Comparison of ENCODE assay signal across 8 mouse cellular contexts in genomic region chr7:111157287-111157686, GRCm38 (mm10).
DNase-seq lines count a peak whose midpoint lies in the region; ATAC-seq lines count a peak whose summit lies in the region.

No protein-coding gene starts in this region.

- WGBS in embryonic facial prominence, embryonic 13.5 days, result 7% methylated on average over 6 of the region's 6 CpGs
- WGBS in heart, embryonic 10.5 days, result 32% methylated on average over 6 of the region's 6 CpGs

- DNase-seq in thymus, postnatal 4 days, result peak; percentile 13
- no peak for DNase-seq in thymus, postnatal 36 days
- DNase-seq in heart, embryonic 10.5 days (ENCODE audit: low spot score), result no peak
- DNase-seq in kidney, postnatal 14 days, result peak; percentile 57
- DNase-seq in lung, postnatal 10 days, result peak; percentile 59
- DNase-seq in testis, postnatal 10 days (ENCODE audit: low spot score), result peak; percentile 74
- no peak for DNase-seq in spleen, postnatal 4 days (ENCODE audit: low spot score in 2 of 2)

- H3K4me1 ChIP-seq in embryonic facial prominence, embryonic 13.5 days, result peaks cover 31% of the 10 kb centered on the region
- H3K4me1 ChIP-seq in heart, embryonic 10.5 days, result peaks cover 25% of the 10 kb centered on the region

- no peaks in the 10 kb centered on the region for H3K36me3 ChIP-seq in embryonic facial prominence, embryonic 13.5 days
- no peaks in the 10 kb centered on the region for H3K36me3 ChIP-seq in heart, embryonic 10.5 days

- no peaks in the 10 kb centered on the region for H3K9me3 ChIP-seq in embryonic facial prominence, embryonic 13.5 days
- H3K9me3 ChIP-seq in heart, embryonic 10.5 days, result no peaks in the 10 kb centered on the region

- H3K27me3 ChIP-seq in embryonic facial prominence, embryonic 13.5 days, result no peaks in the 10 kb centered on the region
- no peaks in the 10 kb centered on the region for H3K27me3 ChIP-seq in heart, embryonic 10.5 days (ENCODE audit: insufficient read depth, poor library complexity, severe bottlenecking)

- 0 out of 2 replicates have a peak, but pooled peaks have one; percentile 21 for ATAC-seq in embryonic facial prominence, embryonic 13.5 days (ENCODE audit: insufficient number of reproducible peaks, insufficient read depth, low FRiP score, low TSS enrichment, low read depth)

- peak overlapping the region; percentile 86 for H3K27ac ChIP-seq in embryonic facial prominence, embryonic 13.5 days
- peak overlapping the region; percentile 87 for H3K27ac ChIP-seq in heart, embryonic 10.5 days

- H3K9ac ChIP-seq in embryonic facial prominence, embryonic 13.5 days, result peak overlapping the region; percentile 54; the same call in 1 of the 2 replicates

- H3K4me3 ChIP-seq in embryonic facial prominence, embryonic 13.5 days, result 0 out of 2 replicates have a peak overlapping the region, but pooled peaks have one; percentile 8
- peak overlapping the region; percentile 18 for H3K4me3 ChIP-seq in heart, embryonic 10.5 days

- H3K4me2 ChIP-seq in embryonic facial prominence, embryonic 13.5 days, result peak overlapping the region; percentile 45

Comparison
In these comparisons a context has a peak if more than half of its experiments do, and no peak if none do; other contexts are left out.
1. DNase-seq: peak in thymus, postnatal 4 days (single experiment), kidney, postnatal 14 days (single experiment), lung, postnatal 10 days (single experiment) and testis, postnatal 10 days (single experiment); none in thymus, postnatal 36 days (0 of 2), heart, embryonic 10.5 days (single experiment) and spleen, postnatal 4 days (0 of 2).